Mouse (Mus musculus) lung, embryonic 14.5 days (tissue): ENCODE results near the gene Ero1l. TPM values are rescaled to one million over a fixed set of nuclear protein-coding genes. Genes with fewer than 3 reads are reported as not detected.

Experiments
- ATAC-seq: fragments of 200-750 bp; cut with Nextera tagmentation; 2 replicates; pipeline ENCODE4 v1.8.0; 2017; ENCODE audit warnings: mild to moderate bottlenecking, moderate TSS enrichment, moderate library complexity; ENCODE audit not compliant: insufficient read depth
- DNase-seq: peaks from one replicate; pipeline ENCODE4 v3.0.0-alpha.2; 2015
- H3K27ac ChIP-seq: fragments of 300-500 bp; sonication (generic); 2 replicates; pipeline ENCODE4 v1.5.1; 2014; ENCODE audit warnings: low read depth, mild to moderate bottlenecking, moderate library complexity
- H3K27me3 ChIP-seq: fragments of 300-500 bp; sonication (generic); 2 replicates; pipeline ENCODE4 v1.6.1; 2014; ENCODE audit warnings: low read length, control low read depth; ENCODE audit not compliant: insufficient read depth
- H3K36me3 ChIP-seq: fragments of 300-500 bp; sonication (generic); 2 replicates; pipeline ENCODE4 v1.6.1; 2014; ENCODE audit warnings: control low read depth; ENCODE audit not compliant: insufficient read depth
- H3K4me1 ChIP-seq: fragments of 300-500 bp; sonication (generic); 2 replicates; pipeline ENCODE4 v1.6.1; 2014; ENCODE audit warnings: antibody characterized with exemption, control low read depth; ENCODE audit not compliant: insufficient read depth
- H3K4me2 ChIP-seq: fragments of 300-500 bp; sonication (generic); 2 replicates; pipeline ENCODE4 v1.6.1; 2014; ENCODE audit warnings: mild to moderate bottlenecking
- H3K4me3 ChIP-seq: fragments of 300-500 bp; sonication (generic); 2 replicates; pipeline ENCODE4 v1.5.1; 2014; ENCODE audit warnings: low read depth, low read length
- H3K9ac ChIP-seq: fragments of 300-500 bp; sonication (generic); 2 replicates; pipeline ENCODE4 v1.6.1; 2014
- H3K9me3 ChIP-seq: fragments of 300-500 bp; sonication (generic); 2 replicates; pipeline ENCODE4 v1.6.1; 2016; ENCODE audit warnings: low read depth, low read length, control low read depth
- CTCF ChIP-seq: IDR thresholded peaks from 2 replicates; pipeline ENCODE4 v1.5.1; 2016; ENCODE audit warnings: antibody characterized with exemption, low read depth
- WGBS: fragments of 180-500 bp; shearing (Covaris S2); extraction: QIAGEN DNeasy Blood & Tissue Kit; methylation state at CpG from one replicate; pipeline ENCODE4 v1.1.7; 2014; 5-methylcytosine and 5-hydroxymethylcytosine counted together
- polyA plus RNA-seq: library from polyadenylated mRNA; unstranded; fragments of >200 nt; fragmentation: Nextera tagmentation; extraction: Ambion mirVana; gene quantifications from 2 replicates; pipeline ENCODE4 v1.2.1, GENCODE M21; 2014

Ero1l gene
- polyA plus RNA-seq, 1 experiment from 2014 or later, result 30.1 TPM

GRCm38 (mm10) chr14:45329018-45329588, 10.5 kb upstream of the Ero1l start:
- Histone ChIP-seq H3K9ac (no peak overlapping the region), H3K4me1 (no peaks in the 10 kb centered on the region), H3K36me3 (peaks cover 26% of the 10 kb centered on the region), H3K27ac (no peak overlapping the region), H3K4me2 (peak overlapping the region; percentile 59), H3K27me3 (no peaks in the 10 kb centered on the region), H3K9me3 (no peaks in the 10 kb centered on the region), H3K4me3 (peak overlapping the region; percentile 94)
- DNase-seq (peak; percentile 47), ATAC-seq (peak; percentile 29; the same call in 1 of the 2 replicates)
- 13% methylated on average over 8 of the region's 8 CpGs for WGBS
- TF ChIP-seq CTCF, result no peak

GRCm38 (mm10) chr14:45328072-45328713, 9.6 kb upstream of the Ero1l start:
- 87% methylated on average over 4 of the region's 4 CpGs for WGBS
- Histone ChIP-seq H3K4me3 (no peak overlapping the region), H3K36me3 (peaks cover 20% of the 10 kb centered on the region), H3K4me1 (no peaks in the 10 kb centered on the region), H3K4me2 (no peak overlapping the region), H3K9me3 (no peaks in the 10 kb centered on the region), H3K9ac (no peak overlapping the region), H3K27ac (no peak overlapping the region), H3K27me3 (no peaks in the 10 kb centered on the region)
- DNase-seq, result no peak
- no peak for ATAC-seq
- no peak for TF ChIP-seq CTCF

GRCm38 (mm10) chr14:45325471-45325870, 6.9 kb upstream of the Ero1l start:
- no peak overlapping the region for H3K4me3 ChIP-seq
- no peak for DNase-seq
- no peak for ATAC-seq
- no peaks in the 10 kb centered on the region for H3K36me3 ChIP-seq
- no peaks in the 10 kb centered on the region for H3K4me1 ChIP-seq
- TF ChIP-seq CTCF, result no peak
- H3K4me2 ChIP-seq, result no peak overlapping the region
- no peaks in the 10 kb centered on the region for H3K9me3 ChIP-seq
- no peaks in the 10 kb centered on the region for H3K27me3 ChIP-seq
- H3K9ac ChIP-seq, result no peak overlapping the region
- H3K27ac ChIP-seq, result no peak overlapping the region

GRCm38 (mm10) chr14:45323320-45323719, 4.7 kb upstream of the Ero1l start:
- Histone ChIP-seq H3K4me3 (no peak overlapping the region), H3K4me1 (no peaks in the 10 kb centered on the region), H3K36me3 (no peaks in the 10 kb centered on the region), H3K4me2 (no peak overlapping the region), H3K9ac (no peak overlapping the region), H3K9me3 (no peaks in the 10 kb centered on the region), H3K27me3 (no peaks in the 10 kb centered on the region), H3K27ac (no peak overlapping the region)
- no peak for ATAC-seq
- WGBS, result 71% methylated on average over 3 of the region's 3 CpGs
- no peak for DNase-seq
- no peak for TF ChIP-seq CTCF

GRCm38 (mm10) chr14:45322450-45322849, 3.9 kb upstream of the Ero1l start:
- ATAC-seq, result no peak
- no peak overlapping the region for H3K4me2 ChIP-seq
- no peaks in the 10 kb centered on the region for H3K27me3 ChIP-seq
- no peak for DNase-seq
- H3K9ac ChIP-seq, result no peak overlapping the region
- H3K36me3 ChIP-seq, result no peaks in the 10 kb centered on the region
- H3K9me3 ChIP-seq, result no peaks in the 10 kb centered on the region
- no peak overlapping the region for H3K27ac ChIP-seq
- no peak overlapping the region for H3K4me3 ChIP-seq
- no peak for TF ChIP-seq CTCF
- 88% methylated on average over 2 of the region's 2 CpGs for WGBS
- H3K4me1 ChIP-seq, result no peaks in the 10 kb centered on the region

- WGBS, result 44% methylated on average over 5 of the region's 5 CpGs
- H3K27me3 ChIP-seq, result no peaks in the 10 kb centered on the region
These were observed 3.1 kb upstream of the Ero1l start for GRCm38 (mm10) chr14:45321622-45322021.

GRCm38 (mm10) chr14:45321067-45321466, 2.5 kb upstream of the Ero1l start:
- Histone ChIP-seq H3K9ac (no peak overlapping the region), H3K27ac (no peak overlapping the region), H3K4me2 (no peak overlapping the region), H3K4me1 (no peaks in the 10 kb centered on the region), H3K36me3 (no peaks in the 10 kb centered on the region), H3K27me3 (no peaks in the 10 kb centered on the region), H3K4me3 (no peak overlapping the region), H3K9me3 (no peaks in the 10 kb centered on the region)
- no peak for TF ChIP-seq CTCF
- WGBS, result 72% methylated on average over 3 of the region's 3 CpGs
- DNase-seq (no peak), ATAC-seq (no peak)

More at GRCm38 (mm10) chr14:45321622-45322021, 3.1 kb upstream of the Ero1l start:
- ATAC-seq (no peak), DNase-seq (no peak)
- no peak for TF ChIP-seq CTCF
- H3K27ac ChIP-seq, result no peak overlapping the region
- no peak overlapping the region for H3K4me2 ChIP-seq
- H3K36me3 ChIP-seq, result no peaks in the 10 kb centered on the region
- no peak overlapping the region for H3K9ac ChIP-seq
- H3K4me1 ChIP-seq, result no peaks in the 10 kb centered on the region
- no peak overlapping the region for H3K4me3 ChIP-seq
- no peaks in the 10 kb centered on the region for H3K9me3 ChIP-seq
